Mouse (Mus musculus) spleen, postnatal 4 days (tissue): ENCODE measurements around the gene Tmem45a.

Experiments used
- DNase-seq, 2 experiments: peaks; one replicate each; pipeline ENCODE4 v3.0.0; 2022; ENCODE audit warnings: low spot score in 2 of 2

Tmem45a gene

DNA sequence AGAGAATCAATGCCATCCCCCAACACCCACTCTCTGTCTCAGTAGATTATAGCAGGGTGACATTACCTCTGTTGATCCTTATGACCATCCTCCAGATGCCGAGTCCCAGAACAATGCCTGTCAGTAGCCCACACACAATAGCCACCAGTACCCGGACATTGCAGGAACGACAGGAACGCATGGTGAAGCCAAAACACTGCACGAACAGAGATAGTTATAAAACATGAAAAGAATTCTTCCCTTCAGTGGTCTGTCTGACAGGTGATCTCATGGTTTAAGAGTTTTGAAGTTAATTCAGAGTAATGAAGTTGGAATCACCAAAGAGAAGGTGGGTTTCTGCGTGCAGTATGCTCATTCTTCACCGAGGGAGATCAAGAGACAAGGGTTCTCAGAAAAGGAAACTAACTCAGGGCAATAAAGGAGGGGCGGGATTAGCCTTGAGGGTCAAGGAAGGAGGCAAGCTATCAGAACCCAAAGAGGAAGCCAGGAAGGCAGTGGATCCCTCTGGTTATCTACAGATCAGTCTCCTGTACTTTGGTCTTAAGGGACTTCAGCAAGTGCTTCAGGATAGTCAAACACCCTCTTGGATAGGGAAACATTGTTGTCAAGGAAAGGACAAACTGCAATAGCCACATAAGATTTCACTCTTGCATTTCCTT, 90.4 kb downstream of the Tmem45a start, which contains the start of gene Adgrg7:
TSS of gene Adgrg7 (minus strand) at position 375 of the 659 bp plus-strand sequence.
- no peak for DNase-seq

DNA sequence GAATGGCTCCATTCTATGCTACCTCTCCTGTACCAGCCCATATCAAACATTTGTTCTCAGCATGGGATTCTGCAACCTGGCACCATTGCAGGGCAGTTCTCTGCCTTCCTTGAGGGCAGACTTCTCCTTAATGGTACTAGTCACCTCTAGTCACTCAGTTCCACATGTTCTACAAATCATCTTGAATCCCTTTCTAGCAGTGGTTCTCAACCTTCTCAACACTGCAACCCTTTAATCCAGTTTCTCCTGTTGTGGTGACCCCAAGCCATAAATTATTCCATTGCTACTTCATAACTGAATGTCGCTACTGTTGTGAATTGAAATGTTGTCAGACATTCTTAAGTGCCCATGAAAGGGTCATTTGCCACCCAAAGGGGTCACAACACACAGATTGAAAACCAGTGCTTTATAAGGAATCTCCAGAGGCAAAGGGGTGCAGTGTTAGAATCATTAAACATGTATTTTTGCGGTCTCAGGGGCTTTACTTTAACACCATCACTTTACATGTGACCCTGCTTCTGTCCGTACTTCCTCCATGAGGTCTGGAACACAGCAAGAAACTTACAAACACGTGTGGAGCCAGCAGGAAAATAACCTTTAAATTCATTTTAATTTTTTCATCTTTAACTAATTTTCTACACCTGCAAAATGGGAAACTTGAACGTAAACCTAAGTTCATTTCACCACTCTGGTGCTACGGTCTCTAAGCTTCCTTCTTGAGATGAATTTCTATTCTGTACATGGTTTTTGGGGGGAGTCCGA, 91.4 kb downstream of the Tmem45a start:
- DNase-seq, result no peak

DNA sequence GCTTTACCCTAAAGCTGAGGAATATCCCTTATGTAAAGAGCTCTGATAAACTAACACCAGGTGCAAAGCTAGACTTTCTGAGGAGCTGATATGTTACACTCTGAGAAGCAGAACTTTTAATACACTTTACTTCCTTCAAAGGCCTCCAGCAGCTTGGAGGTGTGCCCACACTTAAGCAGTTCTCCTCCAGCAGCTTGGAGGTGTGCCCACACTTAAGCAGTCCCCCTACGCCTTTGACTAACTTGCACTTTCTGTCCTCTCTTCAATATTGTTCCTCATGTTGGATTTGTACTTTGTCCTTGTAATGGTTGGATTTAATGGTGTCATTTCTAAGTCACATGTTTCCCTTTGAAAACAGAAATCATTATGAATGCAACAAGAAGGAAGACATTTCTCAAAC, 92.2 kb downstream of the Tmem45a start:
- no peak for DNase-seq

DNA sequence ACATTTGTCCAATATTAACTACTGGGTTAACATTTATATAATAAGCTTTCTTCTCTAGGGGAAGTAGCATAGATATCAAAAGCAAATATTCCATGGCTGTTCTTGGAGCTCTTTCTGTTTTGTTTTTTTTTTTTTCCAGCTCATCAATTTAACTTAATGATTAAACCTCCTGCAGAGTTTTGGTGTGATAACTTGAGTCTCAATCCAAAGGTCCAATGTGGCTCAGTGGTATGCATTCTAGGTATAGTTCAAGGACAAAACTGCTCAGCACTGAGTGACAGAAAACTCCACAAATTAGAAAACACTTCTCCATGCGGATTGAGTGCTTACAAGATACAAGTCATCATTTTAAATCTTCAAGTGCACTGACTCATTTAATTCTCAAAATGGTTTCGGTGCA, 100.0 kb downstream of the Tmem45a start:
- no peak for DNase-seq

DNA sequence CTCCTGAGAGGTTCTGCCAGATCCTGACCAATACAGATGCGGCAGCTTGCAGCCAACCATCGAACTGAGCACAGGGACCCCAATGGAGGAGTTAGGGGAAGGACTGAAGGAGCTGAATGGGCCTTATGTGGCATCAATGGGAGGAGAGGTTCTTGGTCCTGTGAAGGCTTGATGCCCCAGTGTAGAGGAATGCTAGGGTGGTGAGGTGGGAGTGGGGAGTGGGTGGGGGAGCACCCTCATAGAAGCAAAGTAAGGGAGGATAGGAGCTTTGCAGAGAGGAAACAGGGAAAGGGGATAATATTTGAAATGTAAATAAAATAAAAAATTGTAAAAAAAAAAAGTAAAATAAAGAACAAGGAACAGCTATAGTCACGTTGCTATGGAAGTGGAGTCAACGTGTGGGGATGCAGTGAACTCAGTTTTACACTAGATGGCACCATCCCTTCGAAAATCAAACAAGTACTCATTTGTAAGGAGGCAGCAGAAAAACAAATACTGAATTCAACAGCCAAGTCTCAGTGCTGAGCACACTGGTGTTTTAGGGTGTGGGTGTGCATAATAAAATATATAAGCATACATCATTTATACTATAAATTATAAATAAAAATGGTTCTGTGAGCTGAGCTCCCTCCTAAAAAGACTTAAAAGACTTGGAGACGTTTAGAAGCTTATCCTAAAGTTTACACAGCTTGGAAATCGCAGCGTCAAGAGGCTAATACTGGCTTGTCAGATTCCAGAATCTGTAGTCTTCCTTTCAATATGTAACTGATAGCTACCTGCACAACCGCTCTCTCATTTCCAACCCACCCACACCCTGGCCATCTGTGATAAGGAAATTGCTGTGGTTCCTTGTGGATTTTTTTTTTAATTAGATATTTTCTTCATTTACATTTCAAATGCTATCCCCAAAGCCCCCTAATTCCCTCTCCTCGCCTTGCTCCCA, 114.5 kb downstream of the Tmem45a start:
- DNase-seq, result no peak
